Mouse (Mus musculus) C2C12 (cell line): ENCODE measurements around the gene Arhgap27.

ENCODE experiments used
- CEBPB ChIP-seq: IDR thresholded peaks from one replicate; pipeline ENCODE4 v1.6.1; 2011; ENCODE audit warnings: low read depth, mild to moderate bottlenecking, control low read depth, moderate library complexity
- CTCF ChIP-seq: IDR thresholded peaks from one replicate; pipeline ENCODE4 v1.5.1; 2011; ENCODE audit not compliant: control insufficient read depth, insufficient read depth, insufficient read length
- MAX ChIP-seq: IDR thresholded peaks from one replicate; pipeline ENCODE4 v1.6.1; 2011; ENCODE audit warnings: mild to moderate bottlenecking, control low read depth
- MYOG ChIP-seq: IDR thresholded peaks from one replicate; pipeline ENCODE4 v1.6.1; 2011; ENCODE audit not compliant: control insufficient read depth, insufficient read length; ENCODE audit errors: extremely low read depth

DNA sequence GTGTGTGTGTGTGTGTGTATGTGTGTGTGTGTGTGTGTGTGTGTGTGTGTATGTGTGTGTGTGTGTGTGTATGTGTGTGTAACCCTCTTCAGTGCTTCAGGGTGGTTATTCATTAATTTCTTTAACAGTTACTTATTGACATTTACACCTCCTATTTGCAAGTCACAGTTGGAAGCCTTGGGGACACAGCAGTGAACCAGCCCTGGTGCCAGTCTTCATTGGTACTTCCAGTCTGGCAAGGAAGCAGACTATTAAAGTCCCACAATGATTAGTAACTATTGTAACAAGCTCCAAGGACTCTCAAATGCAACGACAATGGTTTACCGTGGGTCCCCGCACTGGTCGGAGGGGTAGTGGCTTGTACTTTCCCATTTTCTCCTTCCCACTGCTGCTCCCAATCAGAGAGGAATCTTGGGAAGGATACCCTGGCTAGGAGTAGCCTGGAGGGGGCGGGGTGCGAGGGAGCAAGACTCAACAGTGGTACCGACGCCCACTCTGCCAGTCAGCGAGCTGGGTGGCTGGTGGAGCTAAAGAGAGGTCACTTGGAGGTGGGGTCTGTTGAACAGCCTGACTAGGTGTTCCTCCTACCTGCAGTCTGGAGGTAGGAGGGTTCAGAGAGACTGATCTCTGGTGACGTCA is 48.6 kb downstream of the Arhgap27 start:
- TF ChIP-seq CTCF (no peak), MYOG (no peak), CEBPB (no peak), MAX (no peak)
